Mouse (Mus musculus): ENCODE results near the gene Sash3. TPM values are rescaled to one million over a fixed set of nuclear protein-coding genes. Genes with fewer than 3 reads are reported as not detected.
"Not testable (repeated sequence)": the region's sequence is repeated elsewhere in the genome, so short reads cannot be mapped to it uniquely, and the experiment has no call there.

Sash3 gene
- total RNA-seq, 2 experiments from 2014 or later, result 1.4 to 1.9 TPM

- no peak for DNase-seq
These were observed 56.8 kb downstream of the Sash3 start for GRCm38 (mm10) chrX:48202995-48203394.

- no peak for DNase-seq
These were observed 57.5 kb downstream of the Sash3 start for GRCm38 (mm10) chrX:48203763-48204162.

- DNase-seq, result no peak
These were observed 58.2 kb downstream of the Sash3 start for GRCm38 (mm10) chrX:48204469-48204868.

- DNase-seq, result peak in 1 of 2 experiments; percentile 17
These were observed 61.7 kb downstream of the Sash3 start for GRCm38 (mm10) chrX:48207761-48208487.

GRCm38 (mm10) chrX:48208519-48209185 is 62.4 kb downstream of the Sash3 start, which contains the start of gene Zdhhc9:
Gene Zdhhc9, minus strand, starts transcription at chrX:48208878.
- DNase-seq, result peak; percentile 86

GRCm38 (mm10) chrX:48209746-48210145 is 63.5 kb downstream of the Sash3 start:
- not testable (repeated sequence) for DNase-seq

Other genes with a start within 250 kb of the Sash3 start
- 10 to 100 TPM; 43.6 to 48.6 TPM for gene Ocrl, start 234.0 kb upstream of the Sash3 start, total RNA-seq (2021)
- gene Apln, start 111.6 kb upstream of the Sash3 start, total RNA-seq (2021), result 1 to 10 TPM; 2.7 to 7.6 TPM
- gene Xpnpep2, start 37.7 kb upstream of the Sash3 start, total RNA-seq (2021), result 1 to 10 TPM; 1.3 to 1.8 TPM
- 10 to 100 TPM; 15.9 to 19.1 TPM for gene Zdhhc9, start 62.4 kb downstream of the Sash3 start, total RNA-seq (2021)
- 10 to 100 TPM; 15.4 to 17.3 TPM for gene Utp14a, start 110.4 kb downstream of the Sash3 start, total RNA-seq (2021)
- 10 to 100 TPM in 1 of 2 experiments, 1 to 10 TPM in 1; 9.8 to 11.2 TPM for gene Bcorl1, start 194.9 kb downstream of the Sash3 start, total RNA-seq (2021)

Data from adrenal gland, postnatal 36 days (tissue).